Mouse (Mus musculus) CD4-positive, CD25-positive, alpha-beta regulatory T cell (primary cell): ENCODE data around the gene Dcdc2c. TPM values are rescaled to one million over a fixed set of nuclear protein-coding genes. Genes with fewer than 3 reads are reported as not detected.

Source experiments
- polyA plus RNA-seq: library from polyadenylated mRNA; unstranded; fragments of 100-300 nt; shearing (Covaris generic); gene quantifications from one replicate; pipeline ENCODE4 v1.2.1, GENCODE M21; 2017

The Dcdc2c gene
- polyA plus RNA-seq, result 0.12 TPM

DNA sequence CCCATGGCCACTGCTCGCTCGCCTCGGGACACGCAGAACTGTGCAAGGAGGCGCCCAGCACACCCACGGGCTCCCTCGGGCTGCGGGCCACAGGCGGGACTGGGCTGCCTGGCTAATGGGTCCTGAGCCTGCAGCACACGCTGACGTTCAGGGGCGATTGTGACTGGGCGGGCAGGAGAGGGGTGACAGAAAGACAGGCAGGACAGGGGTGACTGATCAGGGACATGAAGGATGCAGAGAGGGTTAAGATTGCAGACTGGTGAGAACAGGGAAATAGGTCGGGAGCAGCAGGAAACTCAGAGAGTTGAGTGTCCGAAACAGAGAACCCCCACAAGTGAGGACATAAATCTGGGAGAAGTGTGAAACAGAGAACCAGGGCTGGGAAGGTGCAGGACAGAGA, at the start of gene Dcdc2c:
Gene Dcdc2c, minus strand, starts transcription at position 101 of the 400 bp plus-strand sequence.

DNA sequence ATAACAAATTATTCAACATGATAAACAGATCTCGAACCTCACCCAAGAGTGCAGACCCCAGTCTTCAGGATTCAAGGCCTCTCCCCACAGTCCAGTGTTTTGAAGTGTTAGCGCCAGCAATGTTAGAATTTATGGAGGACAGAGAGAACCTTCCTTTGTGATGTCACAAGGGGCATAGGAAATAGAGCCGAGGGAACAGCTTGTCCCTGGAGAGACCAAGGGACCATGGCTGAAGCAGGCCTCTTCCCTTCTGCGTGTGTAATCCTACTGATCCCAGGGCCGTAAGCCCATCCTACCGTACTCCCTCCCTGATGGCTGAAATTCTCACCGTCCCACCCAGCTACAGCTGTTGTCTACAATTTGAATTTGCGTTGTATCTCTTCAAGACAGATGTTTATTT, 30.2 kb upstream of the Dcdc2c start, which contains the start of gene Allc:
Gene Allc, minus strand, starts transcription at position 101 of the 400 bp plus-strand sequence.

Other genes starting within 250 kb of the Dcdc2c start
- not detected for gene Allc, start 30.1 kb upstream of the Dcdc2c start, polyA plus RNA-seq
- gene Colec11, start 71.0 kb upstream of the Dcdc2c start, polyA plus RNA-seq, result not detected
- 1,018 TPM for gene Rps7, start 83.6 kb upstream of the Dcdc2c start, polyA plus RNA-seq
- gene Rnaseh1, start 97.2 kb upstream of the Dcdc2c start, polyA plus RNA-seq, result 42.9 TPM
- 72.6 TPM for gene Adi1, start 122.8 kb upstream of the Dcdc2c start, polyA plus RNA-seq
- 75.9 TPM for gene Trappc12, start 198.1 kb upstream of the Dcdc2c start, polyA plus RNA-seq
- 47.4 TPM for gene Eipr1, start 199.4 kb upstream of the Dcdc2c start, polyA plus RNA-seq